Mouse (Mus musculus): ENCODE results near the gene Gatb.

Gene Gatb

GRCm38 (mm10) chr3:85698496-85698895 is 124.6 kb downstream of the Gatb start:
- DNase-seq (ENCODE audit: extremely low spot score, low spot score) = no peak

GRCm38 (mm10) chr3:85703141-85703882 is 129.4 kb downstream of the Gatb start:
- no peak for DNase-seq (ENCODE audit: extremely low spot score, low spot score)
